Mouse (Mus musculus): ENCODE measurements around the gene Bean1. TPM values are rescaled to one million over a fixed set of nuclear protein-coding genes. Genes with fewer than 3 reads are reported as not detected.

Bean1 gene
- polyA plus RNA-seq, 1 experiment from 2014 or later, result not detected

DNA sequence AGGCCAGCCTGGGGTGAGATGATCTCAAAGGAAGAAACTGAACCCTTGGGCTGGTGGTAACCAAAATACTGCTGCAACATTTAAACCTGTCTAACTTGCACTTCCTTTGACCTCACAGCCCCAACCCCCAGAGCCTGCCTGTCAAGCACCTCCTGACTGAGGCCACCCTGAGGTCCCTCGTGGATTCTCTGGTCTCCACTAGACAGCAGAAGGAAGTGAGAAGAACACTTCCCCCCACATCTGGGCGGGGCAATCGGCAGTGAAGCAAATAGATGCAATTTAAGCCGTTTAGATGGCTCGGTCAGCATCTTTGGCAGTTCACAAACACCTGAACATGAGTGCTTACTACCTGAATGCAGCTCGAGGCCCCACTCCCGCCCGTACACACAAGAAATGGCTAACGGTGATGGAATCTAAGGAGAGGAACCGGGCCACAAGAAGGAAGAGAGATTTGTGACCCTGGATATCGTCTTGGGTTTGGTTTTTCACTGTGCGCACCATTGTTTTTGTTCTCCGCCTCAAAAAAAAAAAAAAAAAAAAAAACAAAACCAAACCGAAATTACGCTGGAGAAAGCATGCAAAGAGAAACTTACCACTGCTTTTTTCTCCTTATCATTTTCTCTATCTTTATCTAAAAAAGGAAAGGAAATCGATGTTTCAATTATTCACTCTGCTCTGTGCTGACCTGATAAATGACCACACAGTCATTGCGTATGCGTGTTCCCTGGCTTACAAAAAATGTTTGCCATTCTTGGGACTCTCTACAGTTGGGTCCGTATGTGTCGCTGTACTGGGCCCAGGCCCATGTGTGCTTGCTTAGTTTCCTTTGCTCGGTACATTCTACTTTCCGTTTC is 77.0 kb downstream of the Bean1 start:
- Histone ChIP-seq H3K27ac (ENCODE audit: low read depth) (peak overlapping the region; percentile 91), H3K4me3 (ENCODE audit: low read depth, low read length) (peak overlapping the region; percentile 93), H3K9me3 (ENCODE audit: low read length) (no peaks in the 10 kb centered on the region), H3K9ac (replicated peaks) (peak overlapping the region; percentile 91), H3K4me2 (ENCODE audit: low read depth, low read length) (peak overlapping the region; percentile 88), H3K36me3 (replicated peaks; ENCODE audit: insufficient read depth, low read length) (peaks cover 7% of the 10 kb centered on the region), H3K4me1 (ENCODE audit: insufficient read depth) (peaks cover 17% of the 10 kb centered on the region), H3K27me3 (ENCODE audit: insufficient read depth, low read length) (no peaks in the 10 kb centered on the region)
- ATAC-seq (peak; percentile 16; the same call in 1 of the 2 replicates), DNase-seq (peak; percentile 78)
- WGBS (ENCODE audit: insufficient replicate concordance), result 35% methylated on average over 22 of the region's 22 CpGs
- TF ChIP-seq CTCF (IDR thresholded peaks at IDR 0.05; ENCODE audit: low read depth) (no peak), EP300 (IDR thresholded peaks at IDR 0.05; ENCODE audit: low read depth) (no peak)

DNA sequence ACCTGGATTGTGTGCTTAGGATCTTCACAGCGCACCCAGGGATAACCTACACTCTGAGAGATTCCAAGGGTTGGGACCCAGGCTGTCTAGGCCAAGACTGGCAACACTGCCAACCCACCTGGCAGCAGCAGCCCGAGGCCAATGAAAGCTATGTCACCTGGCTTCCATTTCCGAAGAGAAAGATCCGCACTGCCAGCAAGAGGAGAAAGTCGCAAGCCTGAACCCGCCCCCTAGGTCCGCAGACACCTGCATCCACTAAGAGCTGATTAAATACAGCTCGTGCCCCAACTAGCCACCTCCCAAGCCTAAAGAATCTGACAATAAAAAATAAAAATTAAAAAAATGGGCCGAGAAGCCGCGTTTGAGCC is 77.7 kb downstream of the Bean1 start:
- peak overlapping the region; percentile 91 for H3K27ac ChIP-seq (ENCODE audit: low read depth)
- TF ChIP-seq EP300 (IDR thresholded peaks at IDR 0.05; ENCODE audit: low read depth), result no peak
- TF ChIP-seq CTCF (IDR thresholded peaks at IDR 0.05; ENCODE audit: low read depth), result no peak
- peaks cover 3% of the 10 kb centered on the region for H3K36me3 ChIP-seq (replicated peaks; ENCODE audit: insufficient read depth, low read length)
- DNase-seq (peak; percentile 47), ATAC-seq (peak; percentile 44)
- peaks cover 17% of the 10 kb centered on the region for H3K4me1 ChIP-seq (ENCODE audit: insufficient read depth)
- no peaks in the 10 kb centered on the region for H3K27me3 ChIP-seq (ENCODE audit: insufficient read depth, low read length)
- 2% methylated on average over 11 of the region's 11 CpGs for WGBS (ENCODE audit: insufficient replicate concordance)
- H3K9me3 ChIP-seq (ENCODE audit: low read length), result no peaks in the 10 kb centered on the region
- peak overlapping the region; percentile 93 for H3K4me3 ChIP-seq (ENCODE audit: low read depth, low read length)
- H3K4me2 ChIP-seq (ENCODE audit: low read depth, low read length), result peak overlapping the region; percentile 88
- peak overlapping the region; percentile 91 for H3K9ac ChIP-seq (replicated peaks)

DNA sequence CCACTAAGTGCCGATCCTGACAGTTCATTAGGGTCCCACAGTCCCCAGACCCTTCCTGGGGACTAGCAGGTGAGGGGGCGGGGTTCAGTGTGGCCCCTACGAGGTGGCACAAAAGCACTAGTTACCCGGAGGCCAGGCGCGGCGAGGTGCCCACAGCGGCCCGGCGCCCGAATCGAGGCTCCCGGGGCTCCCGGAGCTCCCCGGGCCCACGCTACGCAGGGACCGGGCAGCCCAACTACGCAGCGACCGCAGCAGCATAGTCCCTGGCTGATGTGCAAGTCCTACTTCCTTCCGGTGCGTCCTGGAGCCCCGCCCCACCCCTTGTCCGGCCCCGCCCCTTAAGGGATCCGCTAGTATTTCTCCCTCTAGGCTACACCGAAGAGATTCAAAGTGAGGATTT is 78.0 kb downstream of the Bean1 start, which contains the start of gene Tk2:
Gene Tk2 (minus strand): TSS at position 283 of the 400 bp plus-strand sequence.
- WGBS (ENCODE audit: insufficient replicate concordance), result under 1% methylated on average over 28 of the region's 28 CpGs
- H3K27ac ChIP-seq (ENCODE audit: low read depth), result peak within 1 kb of the TSS; percentile 91

GRCm38 (mm10) chr8:104249442-104249996 is 79.3 kb downstream of the Bean1 start:
- Histone ChIP-seq H3K9ac (replicated peaks) (no peak overlapping the region), H3K4me1 (ENCODE audit: insufficient read depth) (peaks cover 17% of the 10 kb centered on the region), H3K4me2 (ENCODE audit: low read depth, low read length) (no peak overlapping the region), H3K9me3 (ENCODE audit: low read length) (no peaks in the 10 kb centered on the region), H3K27me3 (ENCODE audit: insufficient read depth, low read length) (no peaks in the 10 kb centered on the region), H3K4me3 (ENCODE audit: low read depth, low read length) (no peak overlapping the region), H3K36me3 (replicated peaks; ENCODE audit: insufficient read depth, low read length) (no peaks in the 10 kb centered on the region; the same call in 1 of the 2 replicates), H3K27ac (ENCODE audit: low read depth) (no peak overlapping the region)
- no peak for DNase-seq
- TF ChIP-seq EP300 (IDR thresholded peaks at IDR 0.05; ENCODE audit: low read depth) (no peak), CTCF (IDR thresholded peaks at IDR 0.05; ENCODE audit: low read depth) (no peak)
- 73% methylated on average over 7 of the region's 7 CpGs for WGBS (ENCODE audit: insufficient replicate concordance)
- ATAC-seq, result no peak

More for the DNA sequence above, 78.0 kb downstream of the Bean1 start, which contains the start of gene Tk2:
- ATAC-seq (peak; percentile 86), DNase-seq (peak; percentile 93)
- Histone ChIP-seq H3K4me2 (ENCODE audit: low read depth, low read length) (peak within 1 kb of the TSS; percentile 88), H3K4me3 (ENCODE audit: low read depth, low read length) (peak within 1 kb of the TSS; percentile 93), H3K9me3 (ENCODE audit: low read length) (no peaks in the 10 kb centered on the region), H3K27me3 (ENCODE audit: insufficient read depth, low read length) (no peaks in the 10 kb centered on the region), H3K4me1 (ENCODE audit: insufficient read depth) (peaks cover 17% of the 10 kb centered on the region), H3K36me3 (replicated peaks; ENCODE audit: insufficient read depth, low read length) (no peaks in the 10 kb centered on the region; the same call in 1 of the 2 replicates), H3K9ac (replicated peaks) (peak within 1 kb of the TSS; percentile 91)
- TF ChIP-seq EP300 (IDR thresholded peaks at IDR 0.05; ENCODE audit: low read depth) (no peak), CTCF (IDR thresholded peaks at IDR 0.05; ENCODE audit: low read depth) (no peak)

DNA sequence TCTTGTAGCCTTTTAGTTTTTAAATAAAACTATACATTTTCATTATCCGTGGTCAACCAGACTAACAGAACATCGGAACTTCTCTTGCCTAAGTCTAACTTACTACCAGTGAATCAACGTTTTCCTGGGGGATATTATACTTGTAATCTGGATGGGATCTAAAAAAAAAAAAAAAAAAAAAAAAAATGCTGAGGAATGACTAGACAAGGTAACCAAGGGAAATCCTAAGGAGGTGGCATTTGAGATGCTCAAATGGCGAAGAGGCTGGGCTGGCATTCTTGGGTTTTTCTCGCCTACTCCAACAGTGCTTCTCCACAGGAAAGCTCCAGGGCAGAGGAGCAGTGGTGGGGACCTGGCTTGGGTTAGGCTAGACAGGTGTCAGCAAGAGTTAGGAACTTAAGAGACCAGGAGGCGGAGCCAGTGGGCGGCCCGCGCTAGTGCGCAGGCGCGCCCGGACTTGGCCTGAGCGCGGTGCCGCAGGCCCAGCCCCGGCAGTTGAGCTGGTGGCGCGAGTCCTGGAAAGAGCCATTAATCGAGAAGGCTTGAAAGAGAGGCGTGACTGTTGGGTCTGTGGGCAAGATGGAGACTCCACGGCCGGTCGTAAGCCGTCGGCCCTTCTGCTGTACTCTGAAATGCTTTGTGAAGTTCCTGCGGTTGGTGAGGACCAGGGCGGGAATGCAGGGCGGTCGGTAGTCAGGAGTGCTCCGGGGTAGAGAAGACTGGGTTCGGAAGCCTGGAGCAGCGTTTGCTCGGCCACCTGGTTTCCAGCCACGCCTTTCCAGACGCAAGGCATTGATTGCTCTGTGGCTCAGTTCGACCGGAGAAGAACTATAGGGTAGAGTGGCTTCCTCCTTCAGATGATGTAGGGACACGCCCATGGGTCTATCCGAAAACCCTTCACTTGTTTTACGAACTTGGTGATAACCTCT is 80.5 kb downstream of the Bean1 start, which contains the start of gene Cklf:
Gene Cklf (plus strand): TSS at position 423 of the 929 bp plus-strand sequence.
- H3K4me2 ChIP-seq (ENCODE audit: low read depth, low read length), result peak within 1 kb of the TSS; percentile 93
- ATAC-seq, result peak; percentile 78
- WGBS (ENCODE audit: insufficient replicate concordance), result 4% methylated on average over 41 of the region's 41 CpGs
- H3K4me3 ChIP-seq (ENCODE audit: low read depth, low read length), result peak within 1 kb of the TSS; percentile 79
- no peaks in the 10 kb centered on the region for H3K27me3 ChIP-seq (ENCODE audit: insufficient read depth, low read length)
- H3K36me3 ChIP-seq (replicated peaks; ENCODE audit: insufficient read depth, low read length), result no peaks in the 10 kb centered on the region
- peak; percentile 92 for DNase-seq
- peaks cover 17% of the 10 kb centered on the region for H3K4me1 ChIP-seq (ENCODE audit: insufficient read depth)
- peak within 1 kb of the TSS; percentile 76 for H3K9ac ChIP-seq (replicated peaks)
- H3K9me3 ChIP-seq (ENCODE audit: low read length), result no peaks in the 10 kb centered on the region
- TF ChIP-seq EP300 (IDR thresholded peaks at IDR 0.05; ENCODE audit: low read depth), result no peak
- TF ChIP-seq CTCF (IDR thresholded peaks at IDR 0.05; ENCODE audit: low read depth), result peak; percentile 47
- peak within 1 kb of the TSS; percentile 84 for H3K27ac ChIP-seq (ENCODE audit: low read depth)
